Comparison of ENCODE assay signal across 8 mouse cellular contexts in the genomic region with DNA sequence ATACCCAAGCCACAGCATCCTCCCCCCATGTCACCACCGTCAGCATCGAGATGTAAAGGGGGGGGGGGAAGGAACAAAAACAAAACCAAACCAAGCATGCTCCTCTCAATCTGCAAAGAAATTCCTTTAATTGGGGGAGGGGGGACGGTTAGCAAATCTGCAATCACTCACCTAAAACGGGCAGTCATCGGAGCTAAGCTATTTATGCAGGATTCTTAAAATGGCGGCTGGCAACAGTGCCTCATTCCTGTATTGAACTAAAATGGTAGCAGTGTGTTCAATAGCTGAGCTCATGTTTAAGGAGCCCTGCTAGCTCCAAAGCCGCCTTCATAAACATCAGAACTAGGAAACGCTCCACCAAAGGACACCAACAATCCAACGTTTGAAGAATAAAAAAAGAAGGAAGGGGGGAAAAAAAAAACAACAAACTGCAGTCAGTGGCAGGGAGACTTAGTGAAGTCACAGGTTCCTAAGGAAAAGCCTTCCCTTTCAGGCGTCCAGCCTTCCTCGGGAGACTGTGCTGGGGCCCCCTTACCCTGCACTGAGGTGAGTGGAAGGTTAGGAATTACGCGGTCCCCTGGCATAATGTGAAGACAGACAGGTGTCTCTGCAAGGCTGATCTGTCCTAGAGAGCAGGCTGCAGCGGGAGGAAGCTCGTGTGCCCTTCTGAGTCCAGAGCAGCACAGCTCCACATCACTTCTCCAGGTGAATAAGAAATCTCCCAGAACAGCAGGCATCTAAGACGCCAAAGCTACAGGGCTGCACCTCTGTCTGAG. TPM values are rescaled to one million over a fixed set of nuclear protein-coding genes. Genes with fewer than 3 reads are reported as not detected.
A peak's percentile ranks its signal among the peaks of the same experiment; 100 is the strongest.
DNase-seq lines count a peak whose midpoint lies in the region; ATAC-seq and TF ChIP-seq lines count a peak whose summit lies in the region.

No protein-coding gene starts in this region.

- peak overlapping the region; percentile 98 for H3K27ac ChIP-seq in gastrocnemius, adult 2 months
- H3K27ac ChIP-seq in ES-Bruce4 (ENCODE audit: insufficient read depth, low read length) = peak overlapping the region; percentile 82
- peak overlapping the region; percentile 100 for H3K27ac ChIP-seq in embryonic facial prominence, embryonic 13.5 days
- H3K27ac ChIP-seq in intestine, postnatal 0 days (ENCODE audit: low read depth, low read length) = peak overlapping the region; percentile 98
- peak overlapping the region; percentile 100 for H3K27ac ChIP-seq in olfactory bulb, adult 2 months (ENCODE audit: insufficient read depth, low read depth, low read length)

- intact Hi-C loops in gastrocnemius, adult 2 months (cut with DNase I) = no loop called here

- no peaks in the 10 kb centered on the region for H3K9me3 ChIP-seq in ES-Bruce4 (replicated peaks; ENCODE audit: control insufficient read depth, insufficient read depth, low read length, poor library complexity, severe bottlenecking)
- H3K9me3 ChIP-seq in embryonic facial prominence, embryonic 13.5 days = no peaks in the 10 kb centered on the region
- no peaks in the 10 kb centered on the region for H3K9me3 ChIP-seq in intestine, postnatal 0 days (ENCODE audit: control insufficient read depth)

- TF ChIP-seq CTCF in gastrocnemius, adult 2 months (IDR thresholded peaks at IDR 0.05) = no peak
- no peak for TF ChIP-seq CTCF in ES-Bruce4 (IDR thresholded peaks at IDR 0.05; ENCODE audit: low read depth, low read length)
- TF ChIP-seq CTCF in intestine, postnatal 0 days (IDR thresholded peaks at IDR 0.05; ENCODE audit: low read depth) = no peak
- TF ChIP-seq CTCF in olfactory bulb, adult 2 months (IDR thresholded peaks at IDR 0.05; ENCODE audit: insufficient read depth, low read depth, low read length) = no peak

- peak overlapping the region; percentile 67 for H3K4me2 ChIP-seq in embryonic facial prominence, embryonic 13.5 days
- peak overlapping the region; percentile 64 for H3K4me2 ChIP-seq in intestine, postnatal 0 days (replicated peaks; ENCODE audit: low read depth)

- no peak for DNase-seq in gastrocnemius, adult 2 months
- no peak for DNase-seq in gastrocnemius, adult 8-10 months (ENCODE audit: low spot score in 2 of 2)
- no peak for DNase-seq in left cerebral cortex, adult 18-20 months (ENCODE audit: low spot score in 2 of 2)
- DNase-seq in frontal cortex, postnatal 25 days (ENCODE audit: low spot score in 2 of 2) = no peak

- peak overlapping the region; percentile 91 for H3K9ac ChIP-seq in ES-Bruce4 (ENCODE audit: low read depth, poor library complexity, severe bottlenecking)
- H3K9ac ChIP-seq in embryonic facial prominence, embryonic 13.5 days = peak overlapping the region; percentile 63
- 0 out of 2 replicates have a peak overlapping the region, but pooled peaks have one; percentile 31 for H3K9ac ChIP-seq in intestine, postnatal 0 days (ENCODE audit: low read depth, low read length)

- no peaks in the 10 kb centered on the region for H3K27me3 ChIP-seq in ES-Bruce4 (ENCODE audit: control insufficient read depth, insufficient read depth, low read length, poor library complexity, severe bottlenecking)
- no peaks in the 10 kb centered on the region for H3K27me3 ChIP-seq in embryonic facial prominence, embryonic 13.5 days
- no peaks in the 10 kb centered on the region for H3K27me3 ChIP-seq in intestine, postnatal 0 days (replicated peaks; ENCODE audit: control insufficient read depth, insufficient read depth, low read length)

- H3K4me1 ChIP-seq in ES-Bruce4 (ENCODE audit: control insufficient read depth, insufficient read depth, low read length) = peaks cover 8% of the 10 kb centered on the region
- H3K4me1 ChIP-seq in embryonic facial prominence, embryonic 13.5 days = peaks cover 97% of the 10 kb centered on the region
- peaks cover 46% of the 10 kb centered on the region for H3K4me1 ChIP-seq in intestine, postnatal 0 days (replicated peaks; ENCODE audit: control insufficient read depth, insufficient read depth, low read length)
- peaks cover 68% of the 10 kb centered on the region for H3K4me1 ChIP-seq in olfactory bulb, adult 2 months (ENCODE audit: control insufficient read depth, insufficient read depth, low read length)

- peak overlapping the region; percentile 52 for H3K4me3 ChIP-seq in gastrocnemius, adult 2 months
- H3K4me3 ChIP-seq in ES-Bruce4 (ENCODE audit: low read depth, low read length) = peak overlapping the region; percentile 18
- H3K4me3 ChIP-seq in embryonic facial prominence, embryonic 13.5 days = peak overlapping the region; percentile 15
- H3K4me3 ChIP-seq in intestine, postnatal 0 days (ENCODE audit: low read depth, low read length) = peak overlapping the region; percentile 7; the same call in 1 of the 2 replicates
- peak overlapping the region; percentile 13; the same call in 1 of the 2 replicates for H3K4me3 ChIP-seq in olfactory bulb, adult 2 months (ENCODE audit: insufficient read depth, low read depth, low read length)

- 12% methylated on average over 16 of the region's 16 CpGs for WGBS in embryonic facial prominence, embryonic 13.5 days
- 10% methylated on average over 16 of the region's 16 CpGs for WGBS in intestine, postnatal 0 days
- 8% methylated on average over 16 of the region's 16 CpGs for WGBS in olfactory bulb, adult 2 months

- no peak for TF ChIP-seq POLR2A in ES-Bruce4 (IDR thresholded peaks at IDR 0.05; ENCODE audit: insufficient read depth, low read length)
- TF ChIP-seq POLR2A in olfactory bulb, adult 2 months (IDR thresholded peaks at IDR 0.05; ENCODE audit: insufficient read depth, low read depth, low read length) = no peak

- no peaks in the 10 kb centered on the region; the same call in 1 of the 2 replicates for H3K36me3 ChIP-seq in ES-Bruce4 (ENCODE audit: control insufficient read depth, insufficient read depth, low read length, poor library complexity, severe bottlenecking)
- H3K36me3 ChIP-seq in embryonic facial prominence, embryonic 13.5 days = 0 out of 2 replicates have a peak, but pooled peaks cover 7% of the 10 kb centered on the region
- H3K36me3 ChIP-seq in intestine, postnatal 0 days (ENCODE audit: control insufficient read depth, insufficient read depth) = 0 out of 2 replicates have a peak, but pooled peaks cover 7% of the 10 kb centered on the region

- ATAC-seq in embryonic facial prominence, embryonic 13.5 days (ENCODE audit: insufficient number of reproducible peaks, insufficient read depth, low FRiP score, low TSS enrichment, low read depth) = no peak
- ATAC-seq in intestine, postnatal 0 days = no peak

- no peak for TF ChIP-seq EP300 in ES-Bruce4 (IDR thresholded peaks at IDR 0.05; ENCODE audit: insufficient read depth, low read depth, low read length)

RNA-seq across cellular contexts. Expression of a gene that starts 19.2 kb away (rescaled TPM):
- 10 to 100 TPM; 13.1 to 23.3 TPM for total RNA-seq in gastrocnemius, adult 2 months (2021)
- total RNA-seq in gastrocnemius, adult 8-10 months (2022) = 10 to 100 TPM; 11.4 to 14.4 (median 13.5) TPM
- polyA plus RNA-seq in ES-Bruce4 (2011; ENCODE audit: insufficient read depth, insufficient read length, low read depth, missing spikeins) = 231 and 237 TPM in 2 replicates
- 61.4 and 62.3 TPM in 2 replicates for polyA plus RNA-seq in embryonic facial prominence, embryonic 13.5 days (2015; fragmentation: Nextera tagmentation; extraction: Ambion mirVana)
- 43.5 and 57.7 TPM in 2 replicates for polyA plus RNA-seq in intestine, postnatal 0 days (2015; fragmentation: Nextera tagmentation; extraction: Ambion mirVana)
- 440 TPM in 1 of 2 replicates, not detected in the other for polyA plus RNA-seq in olfactory bulb, adult 2 months (2012; ENCODE audit: insufficient read depth, insufficient read length, low replicate concordance, missing spikeins)
- 100 to 1,000 TPM; 150 to 151 TPM for total RNA-seq in left cerebral cortex, adult 18-20 months (2021)

Comparison
In these comparisons a context has a peak if more than half of its experiments do, and no peak if none do; other contexts are left out.
1. H3K9ac ChIP-seq: peak in every context shown above with its lines; median percentile 91 in ES-Bruce4; 63 in embryonic facial prominence, embryonic 13.5 days; 31 in intestine, postnatal 0 days.